Mouse (Mus musculus) kidney, adult 2 months (tissue): ENCODE measurements around the gene Gipc2.

Experiments
- CTCF ChIP-seq: fragments of 200-500 bp; conservative IDR thresholded peaks from 2 replicates; pipeline ENCODE4 v1.5.1; 2011; ENCODE audit warnings: low read depth, mild to moderate bottlenecking, control low read depth, low read length, moderate library complexity, mixed read lengths; ENCODE audit not compliant: insufficient read depth, insufficient read length
- POLR2A ChIP-seq: fragments of 200-500 bp; IDR thresholded peaks from one replicate; pipeline ENCODE4 v1.6.1; 2011; ENCODE audit warnings: low read depth, low read length, control low read depth

DNA sequence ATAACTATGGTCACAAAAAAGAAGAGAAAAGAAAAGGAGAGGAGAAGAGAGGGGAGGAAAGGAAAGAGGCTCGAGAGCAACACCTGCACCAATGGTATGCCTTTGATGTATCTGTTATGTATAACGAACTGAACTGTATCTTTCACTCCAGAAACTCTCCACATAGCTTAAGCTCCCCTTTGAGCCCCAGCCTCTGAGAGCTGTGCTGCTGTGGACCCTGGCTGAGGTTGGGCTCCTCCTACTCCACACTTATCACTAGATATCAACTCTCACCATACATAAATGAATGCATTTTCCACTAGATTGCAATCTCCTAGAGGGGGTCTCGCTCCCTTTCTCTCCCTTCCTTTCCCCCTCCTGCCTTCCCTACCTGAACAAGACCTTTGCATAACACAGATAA lies 38.0 kb upstream of the Gipc2 start:
- TF ChIP-seq POLR2A (no peak), CTCF (no peak)
